Mouse (Mus musculus) kidney, adult 2 months (tissue): ENCODE measurements around the gene Pmvk.

Experiments used
- CTCF ChIP-seq: fragments of 200-500 bp; conservative IDR thresholded peaks from 2 replicates; pipeline ENCODE4 v1.5.1; 2011; ENCODE audit warnings: low read depth, mild to moderate bottlenecking, control low read depth, low read length, moderate library complexity, mixed read lengths; ENCODE audit not compliant: insufficient read depth, insufficient read length
- POLR2A ChIP-seq: fragments of 200-500 bp; IDR thresholded peaks from one replicate; pipeline ENCODE4 v1.6.1; 2011; ENCODE audit warnings: low read depth, low read length, control low read depth

GRCm38 (mm10) chr3:89455786-89456285 is 1.5 kb downstream of the Pmvk start:
- no peak for TF ChIP-seq CTCF
- TF ChIP-seq POLR2A: no peak
